Mouse (Mus musculus): ENCODE results near the gene Atp6v0a1. TPM values are rescaled to one million over a fixed set of nuclear protein-coding genes. Genes with fewer than 3 reads are reported as not detected.

The Atp6v0a1 gene
- polyA plus RNA-seq, 1 experiment: 45.0 TPM

DNA sequence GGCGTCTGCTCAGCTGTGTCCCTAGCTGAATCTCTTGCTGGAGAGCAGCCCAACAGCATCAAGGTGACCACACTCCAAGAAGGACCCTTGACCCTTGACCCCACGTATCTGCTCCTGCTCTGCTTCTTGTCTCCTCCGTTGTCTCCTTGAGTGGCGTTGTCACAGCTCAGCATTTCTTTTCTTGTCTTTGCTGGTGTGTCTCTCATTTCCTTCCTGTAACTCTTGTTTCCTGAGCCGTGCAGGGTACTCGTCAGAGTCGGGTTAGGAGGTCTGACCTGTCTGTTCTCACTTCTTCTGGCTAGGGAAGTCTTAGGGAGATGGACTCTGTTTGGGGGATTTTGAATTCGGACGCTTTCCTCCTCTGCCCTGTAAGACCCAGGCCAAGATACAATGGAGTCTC lies 37.2 kb downstream of the Atp6v0a1 start:
- TF ChIP-seq TCF12 (IDR thresholded peaks at IDR 0.05; ENCODE audit: insufficient read depth, poor library complexity, severe bottlenecking): no peak
- no peak for TF ChIP-seq POLR2AphosphoS2 (IDR thresholded peaks at IDR 0.05; ENCODE audit: insufficient read length, low read depth)
- TF ChIP-seq CEBPB (IDR thresholded peaks at IDR 0.05; ENCODE audit: insufficient read depth, poor library complexity, severe bottlenecking): no peak
- TF ChIP-seq REST (IDR thresholded peaks at IDR 0.05; ENCODE audit: insufficient read depth, insufficient read length): no peak
- TF ChIP-seq SRF (IDR thresholded peaks at IDR 0.05; ENCODE audit: control insufficient read depth, insufficient read length, low read depth): no peak
- TF ChIP-seq TCF3 (IDR thresholded peaks at IDR 0.05; ENCODE audit: insufficient read length, low read depth): no peak
- no peak for TF ChIP-seq MYOD1 (IDR thresholded peaks at IDR 0.05; ENCODE audit: control insufficient read depth in 1 of 3, insufficient read length in 2 of 3, low read depth in 2 of 3)
- TF ChIP-seq MAX (IDR thresholded peaks at IDR 0.05; ENCODE audit: low read depth): no peak
- TF ChIP-seq POLR2A (IDR thresholded peaks at IDR 0.05; ENCODE audit: insufficient read length, low read depth): no peak
- TF ChIP-seq E2F4 (IDR thresholded peaks at IDR 0.05; ENCODE audit: insufficient read depth): no peak
- Histone ChIP-seq H3K4me2 (ENCODE audit: low read depth) (no peak overlapping the region), H3ac (ENCODE audit: control insufficient read depth, insufficient read length) (no peak overlapping the region), H3K4me3 (no peak overlapping the region), H3K36me3 (ENCODE audit: control insufficient read depth, insufficient read depth) (peaks cover 54% of the 10 kb centered on the region), H3K79me2 (ENCODE audit: control insufficient read depth, insufficient read depth) (no peaks in the 10 kb centered on the region), H3K27me3 (ENCODE audit: control insufficient read depth, insufficient read depth, insufficient read length) (no peaks in the 10 kb centered on the region)

DNA sequence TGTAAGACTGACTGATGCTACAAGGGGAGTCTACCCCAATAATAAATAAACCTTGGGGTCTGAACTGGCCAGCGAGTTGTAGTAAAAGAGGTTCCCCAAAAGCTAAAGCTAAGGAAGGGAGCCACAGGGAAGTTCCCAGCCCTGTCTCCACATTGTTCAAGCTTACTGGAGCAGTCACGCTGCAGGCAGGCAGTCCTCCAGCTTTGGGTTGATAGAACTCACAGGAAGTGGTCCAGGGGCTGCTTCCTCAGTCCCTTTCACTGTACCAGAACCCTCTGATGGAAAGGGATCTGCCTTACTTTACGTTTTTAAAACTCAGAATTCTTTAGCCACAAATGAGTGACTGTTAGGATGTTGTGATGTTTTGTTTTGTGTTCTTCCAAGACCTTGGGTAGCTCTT lies 38.2 kb downstream of the Atp6v0a1 start:
- no peaks in the 10 kb centered on the region for H3K79me2 ChIP-seq (ENCODE audit: control insufficient read depth, insufficient read depth)
- H3K4me2 ChIP-seq (ENCODE audit: low read depth): no peak overlapping the region
- H3K4me3 ChIP-seq: no peak overlapping the region
- H3K27me3 ChIP-seq (ENCODE audit: control insufficient read depth, insufficient read depth, insufficient read length): no peaks in the 10 kb centered on the region
- TF ChIP-seq MAX (IDR thresholded peaks at IDR 0.05; ENCODE audit: low read depth): no peak
- no peak for TF ChIP-seq TCF3 (IDR thresholded peaks at IDR 0.05; ENCODE audit: insufficient read length, low read depth)
- TF ChIP-seq POLR2A (IDR thresholded peaks at IDR 0.05; ENCODE audit: insufficient read length, low read depth): no peak
- TF ChIP-seq E2F4 (IDR thresholded peaks at IDR 0.05; ENCODE audit: insufficient read depth): no peak
- TF ChIP-seq CEBPB (IDR thresholded peaks at IDR 0.05; ENCODE audit: insufficient read depth, poor library complexity, severe bottlenecking): no peak
- no peak for TF ChIP-seq POLR2AphosphoS2 (IDR thresholded peaks at IDR 0.05; ENCODE audit: insufficient read length, low read depth)
- TF ChIP-seq MYOD1 (IDR thresholded peaks at IDR 0.05; ENCODE audit: control insufficient read depth in 1 of 3, insufficient read length in 2 of 3, low read depth in 2 of 3): no peak
- no peak for TF ChIP-seq SRF (IDR thresholded peaks at IDR 0.05; ENCODE audit: control insufficient read depth, insufficient read length, low read depth)
- TF ChIP-seq MYOG (IDR thresholded peaks at IDR 0.05; ENCODE audit: control insufficient read depth in 1 of 3, insufficient read depth in 1 of 3, insufficient read length in 2 of 3, low read depth in 2 of 3): no peak
- no peak for TF ChIP-seq REST (IDR thresholded peaks at IDR 0.05; ENCODE audit: insufficient read depth, insufficient read length)
- TF ChIP-seq TCF12 (IDR thresholded peaks at IDR 0.05; ENCODE audit: insufficient read depth, poor library complexity, severe bottlenecking): no peak
- TF ChIP-seq USF1 (IDR thresholded peaks at IDR 0.05; ENCODE audit: low read depth): no peak
- H3K36me3 ChIP-seq (ENCODE audit: control insufficient read depth, insufficient read depth): peaks cover 46% of the 10 kb centered on the region
- no peak overlapping the region for H3ac ChIP-seq (ENCODE audit: control insufficient read depth, insufficient read length)

DNA sequence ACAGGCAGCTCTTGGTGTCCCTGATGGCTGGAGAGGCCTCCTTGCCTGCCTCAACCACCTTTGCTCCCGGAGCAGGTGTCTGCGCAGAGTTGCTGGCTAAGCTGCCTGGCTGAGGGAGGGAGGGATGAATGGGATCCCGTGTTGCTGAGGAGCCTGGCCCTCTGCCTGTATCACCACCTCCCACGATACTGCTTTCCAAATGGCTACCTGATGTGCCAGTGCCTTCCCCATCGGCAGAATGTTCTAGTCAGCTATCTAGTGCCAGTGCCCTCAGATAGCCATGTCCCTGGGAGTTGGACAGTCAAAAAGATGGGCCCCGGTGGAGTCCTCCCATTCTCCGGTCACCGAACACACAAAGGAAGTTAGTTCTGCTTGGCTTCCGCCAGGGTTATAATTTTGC lies 41.1 kb downstream of the Atp6v0a1 start:
- no peak overlapping the region for H3K4me2 ChIP-seq (ENCODE audit: low read depth)
- H3K4me3 ChIP-seq: no peak overlapping the region
- H3K79me2 ChIP-seq (ENCODE audit: control insufficient read depth, insufficient read depth): no peaks in the 10 kb centered on the region
- H3ac ChIP-seq (ENCODE audit: control insufficient read depth, insufficient read length): no peak overlapping the region
- H3K36me3 ChIP-seq (ENCODE audit: control insufficient read depth, insufficient read depth): peaks cover 33% of the 10 kb centered on the region
- H3K27me3 ChIP-seq (ENCODE audit: control insufficient read depth, insufficient read depth, insufficient read length): no peaks in the 10 kb centered on the region
- TF ChIP-seq MYOD1 (IDR thresholded peaks at IDR 0.05; ENCODE audit: control insufficient read depth in 1 of 3, insufficient read length in 2 of 3, low read depth in 2 of 3) (no peak), MYOG (IDR thresholded peaks at IDR 0.05; ENCODE audit: control insufficient read depth in 1 of 3, insufficient read depth in 1 of 3, insufficient read length in 2 of 3, low read depth in 2 of 3) (no peak), REST (IDR thresholded peaks at IDR 0.05; ENCODE audit: insufficient read depth, insufficient read length) (no peak), TCF3 (IDR thresholded peaks at IDR 0.05; ENCODE audit: insufficient read length, low read depth) (no peak), MAX (IDR thresholded peaks at IDR 0.05; ENCODE audit: low read depth) (no peak), E2F4 (IDR thresholded peaks at IDR 0.05; ENCODE audit: insufficient read depth) (no peak), USF1 (IDR thresholded peaks at IDR 0.05; ENCODE audit: low read depth) (no peak)

DNA sequence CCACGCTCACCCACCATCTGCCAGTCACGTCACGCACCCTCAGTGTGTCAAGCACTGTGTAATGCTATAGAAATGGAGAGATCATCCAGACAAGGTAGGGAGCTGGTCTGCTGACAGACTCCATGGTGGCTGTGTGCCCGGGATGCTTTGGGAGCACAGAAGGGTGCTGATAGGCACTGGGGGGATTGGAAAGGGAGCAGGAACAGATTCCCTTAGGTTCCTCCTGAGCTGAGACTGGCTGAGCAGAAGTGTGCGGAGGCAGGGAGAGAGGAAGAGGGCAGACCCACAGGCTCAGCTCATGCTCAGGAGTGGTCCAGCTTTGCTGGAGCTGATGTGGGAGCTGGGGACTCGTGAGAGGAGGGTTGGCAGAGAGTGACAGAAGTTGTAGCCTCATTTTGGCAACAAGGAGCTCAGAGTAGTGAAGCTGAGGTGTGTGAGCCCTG lies 41.8 kb downstream of the Atp6v0a1 start:
- Histone ChIP-seq H3K36me3 (ENCODE audit: control insufficient read depth, insufficient read depth) (peaks cover 33% of the 10 kb centered on the region), H3K4me3 (no peak overlapping the region), H3K27me3 (ENCODE audit: control insufficient read depth, insufficient read depth, insufficient read length) (no peaks in the 10 kb centered on the region), H3K79me2 (ENCODE audit: control insufficient read depth, insufficient read depth) (no peaks in the 10 kb centered on the region), H3ac (ENCODE audit: control insufficient read depth, insufficient read length) (no peak overlapping the region), H3K4me2 (ENCODE audit: low read depth) (no peak overlapping the region)
- no peak for TF ChIP-seq CEBPB (IDR thresholded peaks at IDR 0.05; ENCODE audit: insufficient read depth, poor library complexity, severe bottlenecking)
- TF ChIP-seq POLR2AphosphoS2 (IDR thresholded peaks at IDR 0.05; ENCODE audit: insufficient read length, low read depth): no peak
- TF ChIP-seq USF1 (IDR thresholded peaks at IDR 0.05; ENCODE audit: low read depth): no peak
- TF ChIP-seq REST (IDR thresholded peaks at IDR 0.05; ENCODE audit: insufficient read depth, insufficient read length): no peak
- TF ChIP-seq MYOG (IDR thresholded peaks at IDR 0.05; ENCODE audit: control insufficient read depth in 1 of 3, insufficient read depth in 1 of 3, insufficient read length in 2 of 3, low read depth in 2 of 3): no peak
- TF ChIP-seq TCF12 (IDR thresholded peaks at IDR 0.05; ENCODE audit: insufficient read depth, poor library complexity, severe bottlenecking): no peak
- TF ChIP-seq POLR2A (IDR thresholded peaks at IDR 0.05; ENCODE audit: insufficient read length, low read depth): no peak
- TF ChIP-seq TCF3 (IDR thresholded peaks at IDR 0.05; ENCODE audit: insufficient read length, low read depth): no peak
- no peak for TF ChIP-seq MAX (IDR thresholded peaks at IDR 0.05; ENCODE audit: low read depth)
- no peak for TF ChIP-seq E2F4 (IDR thresholded peaks at IDR 0.05; ENCODE audit: insufficient read depth)
- TF ChIP-seq SRF (IDR thresholded peaks at IDR 0.05; ENCODE audit: control insufficient read depth, insufficient read length, low read depth): no peak
- no peak for TF ChIP-seq MYOD1 (IDR thresholded peaks at IDR 0.05; ENCODE audit: control insufficient read depth in 1 of 3, insufficient read length in 2 of 3, low read depth in 2 of 3)

DNA sequence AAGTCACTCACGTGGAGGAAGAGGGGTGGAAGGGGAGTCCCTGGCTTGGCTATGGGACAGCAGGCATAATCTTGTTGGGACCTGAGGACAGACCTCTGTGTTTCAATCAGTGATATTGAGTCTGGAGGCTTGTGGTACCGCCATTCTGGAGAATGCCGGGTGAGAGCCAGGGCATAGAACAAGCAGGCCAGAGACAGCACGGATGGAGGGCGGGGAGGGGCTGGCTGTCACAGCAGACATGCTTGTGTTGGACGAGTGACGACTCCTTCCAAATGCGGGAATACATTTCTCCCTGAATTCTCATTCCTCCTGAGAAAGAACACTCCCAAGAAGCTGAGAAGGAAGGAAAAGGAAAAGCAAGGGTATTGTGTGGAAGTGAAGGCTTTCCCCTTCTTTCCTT lies 42.4 kb downstream of the Atp6v0a1 start:
- H3K27me3 ChIP-seq (ENCODE audit: control insufficient read depth, insufficient read depth, insufficient read length): no peaks in the 10 kb centered on the region
- H3K79me2 ChIP-seq (ENCODE audit: control insufficient read depth, insufficient read depth): no peaks in the 10 kb centered on the region
- no peak overlapping the region for H3K4me3 ChIP-seq
- H3ac ChIP-seq (ENCODE audit: control insufficient read depth, insufficient read length): no peak overlapping the region
- H3K36me3 ChIP-seq (ENCODE audit: control insufficient read depth, insufficient read depth): peaks cover 33% of the 10 kb centered on the region
- H3K4me2 ChIP-seq (ENCODE audit: low read depth): no peak overlapping the region
- TF ChIP-seq SRF (IDR thresholded peaks at IDR 0.05; ENCODE audit: control insufficient read depth, insufficient read length, low read depth) (no peak), TCF3 (IDR thresholded peaks at IDR 0.05; ENCODE audit: insufficient read length, low read depth) (no peak), REST (IDR thresholded peaks at IDR 0.05; ENCODE audit: insufficient read depth, insufficient read length) (no peak), MAX (IDR thresholded peaks at IDR 0.05; ENCODE audit: low read depth) (no peak), POLR2AphosphoS2 (IDR thresholded peaks at IDR 0.05; ENCODE audit: insufficient read length, low read depth) (no peak), E2F4 (IDR thresholded peaks at IDR 0.05; ENCODE audit: insufficient read depth) (no peak), MYOD1 (IDR thresholded peaks at IDR 0.05; ENCODE audit: control insufficient read depth in 1 of 3, insufficient read length in 2 of 3, low read depth in 2 of 3) (no peak), MYOG (IDR thresholded peaks at IDR 0.05; ENCODE audit: control insufficient read depth in 1 of 3, insufficient read depth in 1 of 3, insufficient read length in 2 of 3, low read depth in 2 of 3) (no peak)
